Mouse (Mus musculus) embryonic facial prominence, embryonic 12.5 days (tissue): ENCODE data around the gene Olfr1026. TPM values are rescaled to one million over a fixed set of nuclear protein-coding genes. Genes with fewer than 3 reads are reported as not detected.

ENCODE experiments used
- ATAC-seq: fragments of 200-750 bp; cut with Nextera tagmentation; 2 replicates; pipeline ENCODE4 v1.8.0; 2017; ENCODE audit not compliant: insufficient number of reproducible peaks, insufficient read depth, low FRiP score, low TSS enrichment
- H3K27ac ChIP-seq: fragments of 300-500 bp; sonication (generic); 2 replicates; pipeline ENCODE4 v1.5.1; 2016; ENCODE audit warnings: mild to moderate bottlenecking
- H3K27me3 ChIP-seq: fragments of 300-500 bp; sonication (generic); 2 replicates; pipeline ENCODE4 v1.6.1; 2016; ENCODE audit warnings: mild to moderate bottlenecking, moderate library complexity
- H3K36me3 ChIP-seq: fragments of 300-500 bp; sonication (generic); 2 replicates; pipeline ENCODE4 v1.6.1; 2016; ENCODE audit warnings: mild to moderate bottlenecking
- H3K4me1 ChIP-seq: fragments of 300-500 bp; sonication (generic); 2 replicates; pipeline ENCODE4 v1.6.1; 2016
- H3K4me2 ChIP-seq: fragments of 300-500 bp; sonication (generic); replicated peaks from 2 replicates; pipeline ENCODE4 v1.6.1; 2016; ENCODE audit warnings: mild to moderate bottlenecking, moderate library complexity
- H3K4me3 ChIP-seq: fragments of 300-500 bp; sonication (generic); 2 replicates; pipeline ENCODE4 v1.5.1; 2016; ENCODE audit warnings: mild to moderate bottlenecking
- H3K9ac ChIP-seq: fragments of 300-500 bp; sonication (generic); 2 replicates; pipeline ENCODE4 v1.6.1; 2016; ENCODE audit warnings: mild to moderate bottlenecking, moderate library complexity
- H3K9me3 ChIP-seq: fragments of 300-500 bp; sonication (generic); 2 replicates; pipeline ENCODE4 v1.6.1; 2016; ENCODE audit warnings: mild to moderate bottlenecking, moderate library complexity
- WGBS: fragments of 180-500 bp; shearing (Covaris S2); methylation state at CpG from one replicate; pipeline ENCODE4 v1.1.7; 2016; 5-methylcytosine and 5-hydroxymethylcytosine counted together
- polyA plus RNA-seq: library from polyadenylated mRNA; unstranded; fragments of >200 nt; fragmentation: Nextera tagmentation; extraction: Ambion mirVana; gene quantifications from 2 replicates; pipeline ENCODE4 v1.2.1, GENCODE M21; 2016

The Olfr1026 gene
- polyA plus RNA-seq: not detected in 2 replicates

- no peak for ATAC-seq
- Histone ChIP-seq H3K27ac (no peak within 1 kb of the TSS), H3K4me1 (no peaks in the 10 kb centered on the region), H3K36me3 (no peaks in the 10 kb centered on the region), H3K4me3 (no peak within 1 kb of the TSS), H3K9ac (no peak within 1 kb of the TSS), H3K4me2 (no peak within 1 kb of the TSS), H3K9me3 (no peaks in the 10 kb centered on the region), H3K27me3 (no peaks in the 10 kb centered on the region)
- WGBS: 88% methylated on average over 3 of the region's 3 CpGs
These were observed at the start of gene Olfr1026 for GRCm38 (mm10) chr2:85921258-85921657. Gene Olfr1026 (plus strand): TSS chr2:85921558.

DNA sequence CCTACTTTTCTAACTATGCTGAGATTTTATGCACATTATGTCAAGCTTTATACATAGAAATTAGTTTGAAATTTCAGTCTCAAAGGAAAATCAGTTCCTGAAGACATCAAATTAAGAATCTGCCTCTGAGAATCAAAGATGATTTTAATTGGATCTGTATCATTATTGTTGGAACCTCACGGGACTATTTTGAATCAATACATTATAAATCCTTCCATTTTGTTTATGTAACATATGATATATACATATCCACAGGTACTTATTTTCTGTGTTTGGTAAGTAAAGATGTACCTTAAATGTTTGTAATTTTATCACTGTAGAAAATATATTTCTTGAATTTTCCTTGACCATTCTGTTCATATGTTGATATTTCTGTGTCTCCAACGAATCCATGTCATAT is 36.0 kb upstream of the Olfr1026 start, which contains the start of gene Olfr1023:
TSS of gene Olfr1023 (plus strand) at position 301 of the 400 bp plus-strand sequence.
- H3K4me1 ChIP-seq: no peaks in the 10 kb centered on the region
- 76% methylated on average over 2 of the region's 2 CpGs for WGBS
- no peak within 1 kb of the TSS for H3K4me2 ChIP-seq
- no peaks in the 10 kb centered on the region for H3K27me3 ChIP-seq
- no peak within 1 kb of the TSS for H3K27ac ChIP-seq
- no peaks in the 10 kb centered on the region for H3K36me3 ChIP-seq
- no peak for ATAC-seq
- H3K4me3 ChIP-seq: no peak within 1 kb of the TSS
- no peak within 1 kb of the TSS for H3K9ac ChIP-seq
- H3K9me3 ChIP-seq: no peaks in the 10 kb centered on the region

DNA sequence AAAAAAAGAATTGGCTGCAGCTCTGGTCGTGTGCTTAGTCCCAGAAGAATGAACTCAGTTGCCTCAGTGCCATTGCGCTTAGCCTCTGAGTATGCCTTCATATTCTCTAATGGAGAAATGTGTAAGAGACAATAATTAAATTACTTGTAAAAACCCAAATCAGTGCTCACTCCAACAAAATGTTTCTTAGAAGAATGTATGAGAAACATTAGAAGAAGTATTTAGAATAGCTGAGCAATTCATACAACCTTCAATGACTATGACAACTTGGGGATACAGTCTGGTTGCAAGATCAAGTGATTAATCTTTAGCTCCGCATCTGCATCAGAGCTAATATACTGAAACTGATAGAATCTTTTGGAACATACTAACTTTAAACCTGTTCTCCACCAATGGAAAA is 16.4 kb upstream of the Olfr1026 start, which contains the start of gene Olfr1024:
TSS of gene Olfr1024 (minus strand) at position 101 of the 400 bp plus-strand sequence.
- H3K9me3 ChIP-seq: no peaks in the 10 kb centered on the region
- WGBS: 81% methylated on average over 3 of the region's 3 CpGs
- H3K9ac ChIP-seq: no peak within 1 kb of the TSS
- no peaks in the 10 kb centered on the region for H3K4me1 ChIP-seq
- no peak for ATAC-seq
- no peaks in the 10 kb centered on the region for H3K27me3 ChIP-seq
- H3K36me3 ChIP-seq: no peaks in the 10 kb centered on the region
- H3K4me3 ChIP-seq: no peak within 1 kb of the TSS
- no peak within 1 kb of the TSS for H3K27ac ChIP-seq
- no peak within 1 kb of the TSS for H3K4me2 ChIP-seq

DNA sequence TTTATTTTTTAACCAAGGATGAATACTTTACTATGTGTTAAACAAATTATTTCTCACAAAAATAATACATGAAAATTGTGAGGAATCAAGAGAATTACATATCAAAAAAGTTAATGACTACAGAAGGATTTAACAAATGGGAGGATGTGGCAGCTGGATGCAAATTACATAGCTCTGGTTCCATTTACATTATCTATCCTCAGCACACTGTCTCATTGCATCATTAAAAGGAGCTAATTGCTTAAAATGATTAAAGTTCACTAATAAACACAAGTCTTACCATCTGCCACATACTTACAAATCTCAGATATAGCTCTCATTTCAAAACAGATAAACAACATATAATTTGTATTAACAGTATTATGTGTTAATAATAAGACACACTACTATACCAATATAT is 8.2 kb upstream of the Olfr1026 start:
- no peak overlapping the region for H3K9ac ChIP-seq
- no peak for ATAC-seq
- H3K4me3 ChIP-seq: no peak overlapping the region
- H3K27me3 ChIP-seq: no peaks in the 10 kb centered on the region
- H3K9me3 ChIP-seq: no peaks in the 10 kb centered on the region
- H3K4me2 ChIP-seq: no peak overlapping the region
- no peak overlapping the region for H3K27ac ChIP-seq
- H3K4me1 ChIP-seq: no peaks in the 10 kb centered on the region
- no peaks in the 10 kb centered on the region for H3K36me3 ChIP-seq

DNA sequence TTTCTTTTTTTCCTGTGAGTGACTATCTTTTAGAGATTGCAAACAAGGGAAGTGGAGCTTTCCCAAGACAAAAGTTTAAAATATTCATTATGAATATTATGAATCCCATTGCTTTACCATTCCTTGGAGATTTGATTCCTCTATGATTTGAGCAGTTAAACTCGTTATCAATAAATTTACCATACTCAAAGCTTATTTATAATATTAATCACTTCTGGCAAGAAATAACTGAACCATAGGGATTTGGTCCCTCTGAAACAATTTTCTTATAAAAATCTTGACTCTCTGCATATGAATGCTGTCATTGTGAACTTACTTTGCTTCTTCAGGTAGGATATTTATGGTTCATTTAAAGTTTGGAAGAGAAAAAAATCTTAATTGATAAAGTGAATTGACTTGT is 6.5 kb upstream of the Olfr1026 start, which contains the start of gene Olfr1025-ps1:
TSS of gene Olfr1025-ps1 (plus strand) at position 301 of the 400 bp plus-strand sequence.
- no peak within 1 kb of the TSS for H3K4me3 ChIP-seq
- no peaks in the 10 kb centered on the region for H3K9me3 ChIP-seq
- no peaks in the 10 kb centered on the region for H3K27me3 ChIP-seq
- WGBS: 48% methylated on average over 1 of the region's 1 CpGs
- H3K27ac ChIP-seq: no peak within 1 kb of the TSS
- H3K9ac ChIP-seq: no peak within 1 kb of the TSS
- no peak for ATAC-seq
- H3K4me2 ChIP-seq: no peak within 1 kb of the TSS
- no peaks in the 10 kb centered on the region for H3K4me1 ChIP-seq
- H3K36me3 ChIP-seq: no peaks in the 10 kb centered on the region

- Histone ChIP-seq H3K27me3 (no peaks in the 10 kb centered on the region), H3K36me3 (no peaks in the 10 kb centered on the region), H3K4me2 (no peak within 1 kb of the TSS), H3K27ac (no peak within 1 kb of the TSS), H3K4me1 (no peaks in the 10 kb centered on the region), H3K9ac (no peak within 1 kb of the TSS), H3K9me3 (no peaks in the 10 kb centered on the region), H3K4me3 (no peak within 1 kb of the TSS)
- ATAC-seq: no peak
- WGBS: 77% methylated on average over 1 of the region's 1 CpGs
These were observed 28.8 kb downstream of the Olfr1026 start, which contains the start of gene Olfr1028 for GRCm38 (mm10) chr2:85950137-85950536. Gene Olfr1028 (plus strand): TSS chr2:85950437.

- Histone ChIP-seq H3K9ac (no peak within 1 kb of the TSS), H3K36me3 (no peaks in the 10 kb centered on the region), H3K4me3 (no peak within 1 kb of the TSS), H3K27ac (no peak within 1 kb of the TSS), H3K4me2 (no peak within 1 kb of the TSS), H3K4me1 (no peaks in the 10 kb centered on the region), H3K9me3 (no peaks in the 10 kb centered on the region), H3K27me3 (no peaks in the 10 kb centered on the region)
- no peak for ATAC-seq
- 88% methylated on average over 2 of the region's 2 CpGs for WGBS
These were observed 52.2 kb downstream of the Olfr1026 start, which contains the start of gene Olfr1029 for GRCm38 (mm10) chr2:85973595-85973994. Gene Olfr1029 (plus strand): TSS chr2:85973895.

Other genes starting within 250 kb of the Olfr1026 start
- not detected in 2 replicates for gene Olfr1006, start 242.8 kb upstream of the Olfr1026 start, polyA plus RNA-seq
- gene Olfr1008, start 232.1 kb upstream of the Olfr1026 start, polyA plus RNA-seq: not detected in 2 replicates
- gene Olfr1009, start 206.1 kb upstream of the Olfr1026 start, polyA plus RNA-seq: not detected in 2 replicates
- gene Olfr1012, start 158.8 kb upstream of the Olfr1026 start, polyA plus RNA-seq: not detected in 2 replicates
- gene Olfr1013, start 154.5 kb upstream of the Olfr1026 start, polyA plus RNA-seq: not detected in 2 replicates
- not detected in 2 replicates for gene Olfr1014, start 148.8 kb upstream of the Olfr1026 start, polyA plus RNA-seq
- not detected in 2 replicates for gene Olfr1015, start 139.5 kb upstream of the Olfr1026 start, polyA plus RNA-seq
- not detected in 2 replicates for gene Olfr1016, start 119.0 kb upstream of the Olfr1026 start, polyA plus RNA-seq
- not detected in 2 replicates for gene Olfr1018, start 103.1 kb upstream of the Olfr1026 start, polyA plus RNA-seq
- not detected in 2 replicates for gene Olfr1019, start 76.1 kb upstream of the Olfr1026 start, polyA plus RNA-seq
- gene Olfr1020, start 74.5 kb upstream of the Olfr1026 start, polyA plus RNA-seq: not detected in 2 replicates
- gene Olfr1022, start 53.0 kb upstream of the Olfr1026 start, polyA plus RNA-seq: not detected in 2 replicates
- not detected in 2 replicates for gene Olfr1023, start 35.9 kb upstream of the Olfr1026 start, polyA plus RNA-seq
- gene Olfr1024, start 16.5 kb upstream of the Olfr1026 start, polyA plus RNA-seq: not detected in 2 replicates
- gene Olfr1025-ps1, start 6.4 kb upstream of the Olfr1026 start, polyA plus RNA-seq: not detected in 2 replicates
- not detected in 2 replicates for gene Olfr1028, start 28.9 kb downstream of the Olfr1026 start, polyA plus RNA-seq
- not detected in 2 replicates for gene Olfr1029, start 52.3 kb downstream of the Olfr1026 start, polyA plus RNA-seq
- gene Olfr1030, start 57.7 kb downstream of the Olfr1026 start, polyA plus RNA-seq: not detected in 2 replicates
- gene Olfr1031, start 68.7 kb downstream of the Olfr1026 start, polyA plus RNA-seq: not detected in 2 replicates
- not detected in 2 replicates for gene Olfr1032, start 84.0 kb downstream of the Olfr1026 start, polyA plus RNA-seq
- gene Olfr1033, start 99.1 kb downstream of the Olfr1026 start, polyA plus RNA-seq: 0.78 TPM in 1 of 2 replicates, not detected in the other
- gene Olfr1034, start 124.3 kb downstream of the Olfr1026 start, polyA plus RNA-seq: not detected in 2 replicates
- not detected in 2 replicates for gene Olfr1036, start 152.4 kb downstream of the Olfr1026 start, polyA plus RNA-seq
- gene Olfr1037, start 165.8 kb downstream of the Olfr1026 start, polyA plus RNA-seq: not detected in 2 replicates
- not detected in 2 replicates for gene Olfr1039, start 214.4 kb downstream of the Olfr1026 start, polyA plus RNA-seq
- gene Olfr1040, start 225.2 kb downstream of the Olfr1026 start, polyA plus RNA-seq: not detected in 2 replicates
- not detected in 2 replicates for gene Olfr1042, start 240.3 kb downstream of the Olfr1026 start, polyA plus RNA-seq
- gene Olfr1043, start 246.0 kb downstream of the Olfr1026 start, polyA plus RNA-seq: not detected in 2 replicates